Mouse (Mus musculus): Measurements from ENCODE around the gene Acvr1. TPM values are rescaled to one million over a fixed set of nuclear protein-coding genes. Genes with fewer than 3 reads are reported as not detected.

Acvr1 gene
- polyA plus RNA-seq, 1 experiment from 2014 or later = 4.8 TPM

GRCm38 (mm10) chr2:58481450-58482100 is 85.4 kb downstream of the Acvr1 start:
- Histone ChIP-seq H3K4me3 (ENCODE audit: low read length) (no peak overlapping the region), H3K9ac (ENCODE audit: low read length) (no peak overlapping the region), H3K4me1 (replicated peaks; ENCODE audit: control insufficient read depth, insufficient read depth, low read length) (peaks cover 20% of the 10 kb centered on the region), H3K27me3 (ENCODE audit: control insufficient read depth, insufficient read depth, low read depth, low read length) (no peaks in the 10 kb centered on the region), H3K27ac (ENCODE audit: low read length) (no peak overlapping the region), H3K4me2 (ENCODE audit: low read depth, low read length) (no peak overlapping the region), H3K9me3 (ENCODE audit: control insufficient read depth, low read length) (no peaks in the 10 kb centered on the region), H3K36me3 (ENCODE audit: control insufficient read depth, insufficient read depth, low read length) (no peaks in the 10 kb centered on the region)
- 66% methylated on average over 9 of the region's 9 CpGs for WGBS
- ATAC-seq (ENCODE audit: low read depth) = no peak

- Histone ChIP-seq H3K9me3 (ENCODE audit: control insufficient read depth, low read length) (no peaks in the 10 kb centered on the region), H3K36me3 (ENCODE audit: control insufficient read depth, insufficient read depth, low read length) (no peaks in the 10 kb centered on the region; the same call in 1 of the 2 replicates), H3K4me1 (replicated peaks; ENCODE audit: control insufficient read depth, insufficient read depth, low read length) (peaks cover 15% of the 10 kb centered on the region), H3K27ac (ENCODE audit: low read length) (no peak overlapping the region), H3K4me2 (ENCODE audit: low read depth, low read length) (no peak overlapping the region), H3K9ac (ENCODE audit: low read length) (no peak overlapping the region), H3K27me3 (ENCODE audit: control insufficient read depth, insufficient read depth, low read depth, low read length) (no peaks in the 10 kb centered on the region), H3K4me3 (ENCODE audit: low read length) (no peak overlapping the region)
- no peak for ATAC-seq (ENCODE audit: low read depth)
- WGBS = 67% methylated on average over 6 of the region's 6 CpGs
Observed at GRCm38 (mm10) chr2:58480764-58481163, 86.2 kb downstream of the Acvr1 start.

- Histone ChIP-seq H3K9me3 (ENCODE audit: control insufficient read depth, low read length) (no peaks in the 10 kb centered on the region), H3K27ac (ENCODE audit: low read length) (no peak overlapping the region), H3K27me3 (ENCODE audit: control insufficient read depth, insufficient read depth, low read depth, low read length) (no peaks in the 10 kb centered on the region), H3K4me2 (ENCODE audit: low read depth, low read length) (no peak overlapping the region), H3K36me3 (ENCODE audit: control insufficient read depth, insufficient read depth, low read length) (no peaks in the 10 kb centered on the region; the same call in 1 of the 2 replicates), H3K4me1 (replicated peaks; ENCODE audit: control insufficient read depth, insufficient read depth, low read length) (peaks cover 4% of the 10 kb centered on the region), H3K4me3 (ENCODE audit: low read length) (no peak overlapping the region), H3K9ac (ENCODE audit: low read length) (no peak overlapping the region)
- WGBS = 87% methylated on average over 10 of the region's 10 CpGs
- ATAC-seq (ENCODE audit: low read depth) = no peak
Observed at GRCm38 (mm10) chr2:58479536-58479935, 87.4 kb downstream of the Acvr1 start.

- Histone ChIP-seq H3K4me2 (ENCODE audit: low read depth, low read length) (no peak overlapping the region), H3K9me3 (ENCODE audit: control insufficient read depth, low read length) (no peaks in the 10 kb centered on the region), H3K36me3 (ENCODE audit: control insufficient read depth, insufficient read depth, low read length) (no peaks in the 10 kb centered on the region; the same call in 1 of the 2 replicates), H3K9ac (ENCODE audit: low read length) (no peak overlapping the region), H3K4me3 (ENCODE audit: low read length) (no peak overlapping the region), H3K4me1 (replicated peaks; ENCODE audit: control insufficient read depth, insufficient read depth, low read length) (no peaks in the 10 kb centered on the region), H3K27ac (ENCODE audit: low read length) (no peak overlapping the region), H3K27me3 (ENCODE audit: control insufficient read depth, insufficient read depth, low read depth, low read length) (no peaks in the 10 kb centered on the region)
- WGBS = 88% methylated on average over 4 of the region's 4 CpGs
- no peak for ATAC-seq (ENCODE audit: low read depth)
Observed at GRCm38 (mm10) chr2:58478144-58478543, 88.8 kb downstream of the Acvr1 start.

- WGBS = 56% methylated on average over 12 of the region's 12 CpGs
- Histone ChIP-seq H3K27ac (ENCODE audit: low read length) (no peak overlapping the region), H3K27me3 (ENCODE audit: control insufficient read depth, insufficient read depth, low read depth, low read length) (no peaks in the 10 kb centered on the region), H3K9ac (ENCODE audit: low read length) (no peak overlapping the region), H3K4me2 (ENCODE audit: low read depth, low read length) (no peak overlapping the region), H3K36me3 (ENCODE audit: control insufficient read depth, insufficient read depth, low read length) (peaks cover 2% of the 10 kb centered on the region; the same call in 1 of the 2 replicates), H3K4me1 (replicated peaks; ENCODE audit: control insufficient read depth, insufficient read depth, low read length) (no peaks in the 10 kb centered on the region), H3K4me3 (ENCODE audit: low read length) (no peak overlapping the region), H3K9me3 (ENCODE audit: control insufficient read depth, low read length) (no peaks in the 10 kb centered on the region)
- peak; percentile 74; the same call in 1 of the 2 replicates for ATAC-seq (ENCODE audit: low read depth)
Observed at GRCm38 (mm10) chr2:58476956-58477715, 89.8 kb downstream of the Acvr1 start.

- WGBS = 91% methylated on average over 8 of the region's 8 CpGs
Observed at GRCm38 (mm10) chr2:58475578-58475977, 91.4 kb downstream of the Acvr1 start.

GRCm38 (mm10) chr2:58470290-58470689 is 96.7 kb downstream of the Acvr1 start:
- Histone ChIP-seq H3K4me1 (replicated peaks; ENCODE audit: control insufficient read depth, insufficient read depth, low read length) (no peaks in the 10 kb centered on the region), H3K9ac (ENCODE audit: low read length) (no peak overlapping the region), H3K36me3 (ENCODE audit: control insufficient read depth, insufficient read depth, low read length) (peaks cover 27% of the 10 kb centered on the region), H3K4me2 (ENCODE audit: low read depth, low read length) (no peak overlapping the region), H3K4me3 (ENCODE audit: low read length) (no peak overlapping the region), H3K27ac (ENCODE audit: low read length) (no peak overlapping the region), H3K9me3 (ENCODE audit: control insufficient read depth, low read length) (peaks cover 5% of the 10 kb centered on the region; the same call in 1 of the 2 replicates), H3K27me3 (ENCODE audit: control insufficient read depth, insufficient read depth, low read depth, low read length) (no peaks in the 10 kb centered on the region)
- no peak for ATAC-seq (ENCODE audit: low read depth)
- 90% methylated on average over 7 of the region's 7 CpGs for WGBS

More at GRCm38 (mm10) chr2:58475578-58475977, 91.4 kb downstream of the Acvr1 start:
- H3K9me3 ChIP-seq (ENCODE audit: control insufficient read depth, low read length) = no peaks in the 10 kb centered on the region
- H3K36me3 ChIP-seq (ENCODE audit: control insufficient read depth, insufficient read depth, low read length) = peaks cover 2% of the 10 kb centered on the region; the same call in 1 of the 2 replicates
- no peak overlapping the region for H3K4me2 ChIP-seq (ENCODE audit: low read depth, low read length)
- no peak overlapping the region for H3K4me3 ChIP-seq (ENCODE audit: low read length)
- H3K27ac ChIP-seq (ENCODE audit: low read length) = no peak overlapping the region
- H3K4me1 ChIP-seq (replicated peaks; ENCODE audit: control insufficient read depth, insufficient read depth, low read length) = no peaks in the 10 kb centered on the region
- no peak overlapping the region for H3K9ac ChIP-seq (ENCODE audit: low read length)
- no peak for ATAC-seq (ENCODE audit: low read depth)
- no peaks in the 10 kb centered on the region for H3K27me3 ChIP-seq (ENCODE audit: control insufficient read depth, insufficient read depth, low read depth, low read length)

GRCm38 (mm10) chr2:58469816-58470215 is 97.1 kb downstream of the Acvr1 start, which contains the start of gene Gm17409:
Gene Gm17409, plus strand, starts transcription at chr2:58470116.
- 79% methylated on average over 7 of the region's 7 CpGs for WGBS
- H3K9ac ChIP-seq (ENCODE audit: low read length) = no peak within 1 kb of the TSS
- H3K4me3 ChIP-seq (ENCODE audit: low read length) = no peak within 1 kb of the TSS
- H3K27ac ChIP-seq (ENCODE audit: low read length) = no peak within 1 kb of the TSS
- H3K27me3 ChIP-seq (ENCODE audit: control insufficient read depth, insufficient read depth, low read depth, low read length) = no peaks in the 10 kb centered on the region
- peaks cover 27% of the 10 kb centered on the region for H3K36me3 ChIP-seq (ENCODE audit: control insufficient read depth, insufficient read depth, low read length)
- no peak for ATAC-seq (ENCODE audit: low read depth)
- no peaks in the 10 kb centered on the region for H3K4me1 ChIP-seq (replicated peaks; ENCODE audit: control insufficient read depth, insufficient read depth, low read length)
- H3K4me2 ChIP-seq (ENCODE audit: low read depth, low read length) = no peak within 1 kb of the TSS
- peaks cover 5% of the 10 kb centered on the region; the same call in 1 of the 2 replicates for H3K9me3 ChIP-seq (ENCODE audit: control insufficient read depth, low read length)

GRCm38 (mm10) chr2:58458820-58459371 is 108.1 kb downstream of the Acvr1 start:
- Histone ChIP-seq H3K36me3 (ENCODE audit: control insufficient read depth, insufficient read depth, low read length) (peaks cover 23% of the 10 kb centered on the region), H3K27ac (ENCODE audit: low read length) (no peak overlapping the region), H3K27me3 (ENCODE audit: control insufficient read depth, insufficient read depth, low read depth, low read length) (no peaks in the 10 kb centered on the region), H3K9ac (ENCODE audit: low read length) (no peak overlapping the region), H3K4me3 (ENCODE audit: low read length) (no peak overlapping the region), H3K9me3 (ENCODE audit: control insufficient read depth, low read length) (no peaks in the 10 kb centered on the region), H3K4me2 (ENCODE audit: low read depth, low read length) (no peak overlapping the region), H3K4me1 (replicated peaks; ENCODE audit: control insufficient read depth, insufficient read depth, low read length) (no peaks in the 10 kb centered on the region)
- WGBS = 85% methylated on average over 14 of the region's 14 CpGs
- ATAC-seq (ENCODE audit: low read depth) = no peak
